Mouse (Mus musculus) midbrain, embryonic 15.5 days (tissue): Measurements from ENCODE around the gene Pea15a. TPM values are rescaled to one million over a fixed set of nuclear protein-coding genes. Genes with fewer than 3 reads are reported as not detected.
A peak's percentile ranks its signal among the peaks of the same experiment; 100 is the strongest.

Experiments
- ATAC-seq: fragments of 200-750 bp; cut with Nextera tagmentation; replicated peaks from 2 replicates; pipeline ENCODE4 v1.8.0; 2017; ENCODE audit warnings: moderate TSS enrichment
- H3K27ac ChIP-seq: fragments of 300-500 bp; sonication (generic); 2 replicates; pipeline ENCODE4 v1.5.1; 2015; ENCODE audit warnings: mild to moderate bottlenecking, inconsistent platforms
- H3K27me3 ChIP-seq: fragments of 300-500 bp; sonication (generic); replicated peaks from 2 replicates; pipeline ENCODE4 v1.6.1; 2015; ENCODE audit warnings: inconsistent platforms
- H3K36me3 ChIP-seq: fragments of 300-500 bp; sonication (generic); replicated peaks from 2 replicates; pipeline ENCODE4 v1.6.1; 2015; ENCODE audit warnings: inconsistent platforms
- H3K4me1 ChIP-seq: fragments of 300-500 bp; sonication (generic); 2 replicates; pipeline ENCODE4 v1.6.1; 2015; ENCODE audit warnings: inconsistent platforms
- H3K4me2 ChIP-seq: fragments of 300-500 bp; sonication (generic); 2 replicates; pipeline ENCODE4 v1.6.1; 2015; ENCODE audit warnings: inconsistent platforms, mild to moderate bottlenecking, moderate library complexity
- H3K4me3 ChIP-seq: fragments of 300-500 bp; sonication (generic); 2 replicates; pipeline ENCODE4 v1.5.1; 2015; ENCODE audit warnings: mild to moderate bottlenecking, inconsistent platforms
- H3K9ac ChIP-seq: fragments of 300-500 bp; sonication (generic); 2 replicates; pipeline ENCODE4 v1.6.1; 2015; ENCODE audit warnings: mild to moderate bottlenecking, inconsistent platforms
- H3K9me3 ChIP-seq: fragments of 300-500 bp; sonication (generic); 2 replicates; pipeline ENCODE4 v1.6.1; 2016; ENCODE audit warnings: inconsistent platforms
- WGBS: fragments of 180-500 bp; shearing (Covaris S2); methylation state at CpG from one replicate; pipeline ENCODE4 v1.1.7; 2015; ENCODE audit warnings: mixed read lengths; 5-methylcytosine and 5-hydroxymethylcytosine counted together
- polyA plus RNA-seq: library from polyadenylated mRNA; unstranded; fragments of >200 nt; fragmentation: Nextera tagmentation; extraction: Ambion mirVana; gene quantifications from 2 replicates; pipeline ENCODE4 v1.2.1, GENCODE M21; 2015

Pea15a gene
- polyA plus RNA-seq, 1 experiment from 2014 or later = 437 TPM

DNA sequence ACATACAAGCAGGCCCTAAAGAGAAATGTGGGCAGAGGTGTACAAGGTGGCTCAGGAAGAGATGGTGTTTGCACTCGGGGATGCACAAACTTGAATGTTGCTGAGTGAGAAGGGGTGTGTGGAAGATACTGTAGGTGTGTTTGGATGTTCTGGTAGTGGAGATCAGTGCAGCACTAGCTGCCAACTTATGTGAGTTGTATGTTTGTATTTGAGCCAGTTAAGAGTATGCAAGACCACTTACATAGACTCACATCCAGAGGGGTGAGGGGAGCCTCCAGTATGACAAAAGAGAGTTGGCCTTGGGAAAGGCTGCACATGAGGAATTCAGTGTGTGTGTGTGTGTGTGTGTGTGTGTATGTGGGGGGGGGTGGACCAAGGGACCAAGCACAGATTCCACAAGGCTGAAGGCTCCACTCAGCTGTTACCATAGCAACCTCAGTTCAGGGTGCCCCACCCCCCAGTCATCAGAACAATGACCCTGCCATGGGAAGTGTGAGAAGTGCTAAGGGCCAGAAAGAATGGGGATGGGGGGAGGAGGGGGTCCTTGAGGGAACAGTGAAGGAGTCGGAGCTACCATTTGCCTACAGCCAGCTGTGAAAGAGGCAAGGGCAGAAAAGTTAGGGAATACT, 3.6 kb downstream of the Pea15a start:
- Histone ChIP-seq H3K27ac (peak overlapping the region; percentile 96), H3K36me3 (peaks cover 9% of the 10 kb centered on the region; the same call in 1 of the 2 replicates), H3K27me3 (no peaks in the 10 kb centered on the region), H3K4me3 (peak overlapping the region; percentile 89; the same call in 1 of the 2 replicates), H3K9me3 (no peaks in the 10 kb centered on the region), H3K4me2 (peak overlapping the region; percentile 83), H3K4me1 (peaks cover 75% of the 10 kb centered on the region), H3K9ac (peak overlapping the region; percentile 97; the same call in 1 of the 2 replicates)
- WGBS = 3% methylated on average over 2 of the region's 2 CpGs
- 0 out of 2 replicates have a peak, but pooled peaks have one; percentile 0 for ATAC-seq

DNA sequence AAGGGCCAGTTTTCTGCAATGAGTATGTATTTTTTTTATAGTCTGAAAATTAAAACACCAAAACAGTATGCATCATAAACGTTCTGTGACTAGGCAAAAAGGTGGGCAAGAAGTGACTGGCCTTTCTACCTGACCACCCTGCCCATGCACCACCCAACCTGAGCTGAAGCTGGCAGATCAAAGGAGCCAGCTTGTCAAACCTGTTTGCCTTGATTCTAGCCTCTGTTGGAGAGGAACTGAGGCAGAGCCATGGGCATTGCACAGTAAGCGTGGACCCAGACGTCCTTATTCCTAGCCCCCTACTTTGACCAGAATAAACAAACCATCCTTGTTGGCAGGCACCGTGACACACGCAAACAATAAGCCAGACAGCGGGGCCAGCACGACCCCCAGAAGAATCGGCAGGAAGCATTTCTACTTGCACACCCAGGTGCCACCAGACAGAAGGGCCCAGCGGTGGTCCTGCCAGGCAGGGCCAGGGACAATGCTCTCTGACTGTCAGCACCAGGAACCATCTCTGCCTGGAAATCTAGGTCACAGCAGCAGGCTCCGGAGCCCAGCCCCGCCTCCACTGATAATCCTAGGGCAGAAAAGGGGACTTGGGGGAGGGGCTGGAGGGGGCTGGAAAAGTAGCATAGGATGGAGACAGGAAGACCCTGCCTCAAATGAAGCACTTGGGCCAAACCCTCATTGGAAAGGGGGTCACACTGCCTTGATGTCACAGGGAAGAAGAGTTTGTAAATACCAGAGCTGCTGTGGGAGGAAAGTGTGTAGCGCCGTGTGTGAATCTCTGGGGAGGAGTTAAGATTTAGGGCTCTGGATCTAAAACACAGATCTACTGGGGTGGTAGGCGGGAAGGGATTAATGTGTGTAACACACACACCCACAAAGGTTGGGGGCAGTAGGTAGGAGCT, 4.4 kb downstream of the Pea15a start:
- H3K27ac ChIP-seq = peak overlapping the region; percentile 96
- no peaks in the 10 kb centered on the region for H3K27me3 ChIP-seq
- 4% methylated on average over 14 of the region's 14 CpGs for WGBS
- H3K9ac ChIP-seq = peak overlapping the region; percentile 24
- no peaks in the 10 kb centered on the region for H3K9me3 ChIP-seq
- ATAC-seq = no peak
- peaks cover 17% of the 10 kb centered on the region; the same call in 1 of the 2 replicates for H3K36me3 ChIP-seq
- H3K4me1 ChIP-seq = peaks cover 71% of the 10 kb centered on the region
- peak overlapping the region; percentile 11 for H3K4me3 ChIP-seq
- H3K4me2 ChIP-seq = peak overlapping the region; percentile 83

GRCm38 (mm10) chr1:172200871-172201447, 5.6 kb downstream of the Pea15a start:
- H3K4me2 ChIP-seq = peak overlapping the region; percentile 83
- H3K36me3 ChIP-seq = peaks cover 28% of the 10 kb centered on the region; the same call in 1 of the 2 replicates
- no peaks in the 10 kb centered on the region for H3K27me3 ChIP-seq
- H3K9ac ChIP-seq = peak overlapping the region; percentile 38; the same call in 1 of the 2 replicates
- H3K27ac ChIP-seq = peak overlapping the region; percentile 96
- ATAC-seq = peak; percentile 76
- peak overlapping the region; percentile 15 for H3K4me3 ChIP-seq
- no peaks in the 10 kb centered on the region for H3K9me3 ChIP-seq
- peaks cover 66% of the 10 kb centered on the region for H3K4me1 ChIP-seq
- 11% methylated on average over 7 of the region's 7 CpGs for WGBS

GRCm38 (mm10) chr1:172200161-172200560, 6.4 kb downstream of the Pea15a start:
- H3K9me3 ChIP-seq = no peaks in the 10 kb centered on the region
- WGBS = 72% methylated on average over 5 of the region's 5 CpGs
- H3K9ac ChIP-seq = peak overlapping the region; percentile 4; the same call in 1 of the 2 replicates
- peaks cover 62% of the 10 kb centered on the region for H3K4me1 ChIP-seq
- no peaks in the 10 kb centered on the region for H3K27me3 ChIP-seq
- peaks cover 35% of the 10 kb centered on the region; the same call in 1 of the 2 replicates for H3K36me3 ChIP-seq
- H3K4me3 ChIP-seq = no peak overlapping the region
- peak overlapping the region; percentile 83 for H3K4me2 ChIP-seq
- H3K27ac ChIP-seq = peak overlapping the region; percentile 96
- no peak for ATAC-seq

- Histone ChIP-seq H3K36me3 (peaks cover 35% of the 10 kb centered on the region; the same call in 1 of the 2 replicates), H3K4me1 (peaks cover 50% of the 10 kb centered on the region), H3K4me2 (no peak overlapping the region), H3K9ac (no peak overlapping the region), H3K4me3 (no peak overlapping the region), H3K27me3 (no peaks in the 10 kb centered on the region), H3K27ac (no peak overlapping the region), H3K9me3 (no peaks in the 10 kb centered on the region)
- no peak for ATAC-seq
- 82% methylated on average over 4 of the region's 4 CpGs for WGBS
These were observed 7.6 kb downstream of the Pea15a start for GRCm38 (mm10) chr1:172198996-172199395.

DNA sequence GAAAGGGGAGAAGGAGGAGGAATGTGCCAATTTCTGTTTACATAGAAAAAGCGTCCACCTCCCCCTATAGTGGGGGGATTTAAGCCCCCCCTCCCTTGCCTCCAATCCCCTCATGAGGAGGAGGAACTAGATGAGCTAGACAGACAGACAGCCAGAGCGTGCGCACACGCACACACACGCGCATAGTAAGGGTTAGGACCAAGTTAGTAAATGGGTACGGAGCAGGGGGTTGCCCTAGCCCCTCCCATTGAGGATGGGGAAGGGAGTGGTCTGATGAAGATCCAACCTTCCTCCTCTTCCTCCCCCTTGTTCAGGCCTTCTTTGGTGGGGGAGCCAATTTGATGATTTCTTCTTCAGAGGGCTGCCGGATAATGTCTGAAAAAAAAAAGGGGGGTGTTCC, 8.3 kb downstream of the Pea15a start:
- no peaks in the 10 kb centered on the region for H3K9me3 ChIP-seq
- no peak overlapping the region for H3K27ac ChIP-seq

GRCm38 (mm10) chr1:172197851-172198250, 8.8 kb downstream of the Pea15a start:
- Histone ChIP-seq H3K4me3 (no peak overlapping the region), H3K9ac (no peak overlapping the region), H3K4me1 (peaks cover 39% of the 10 kb centered on the region), H3K9me3 (no peaks in the 10 kb centered on the region), H3K4me2 (no peak overlapping the region), H3K36me3 (peaks cover 35% of the 10 kb centered on the region; the same call in 1 of the 2 replicates), H3K27ac (no peak overlapping the region), H3K27me3 (no peaks in the 10 kb centered on the region)
- ATAC-seq = no peak
- WGBS = 80% methylated on average over 5 of the region's 5 CpGs

More for the DNA sequence above, 8.3 kb downstream of the Pea15a start:
- H3K4me3 ChIP-seq = no peak overlapping the region
- peaks cover 35% of the 10 kb centered on the region; the same call in 1 of the 2 replicates for H3K36me3 ChIP-seq
- ATAC-seq = no peak
- H3K27me3 ChIP-seq = no peaks in the 10 kb centered on the region
- H3K9ac ChIP-seq = no peak overlapping the region
- no peak overlapping the region for H3K4me2 ChIP-seq
- peaks cover 44% of the 10 kb centered on the region for H3K4me1 ChIP-seq
- 85% methylated on average over 8 of the region's 8 CpGs for WGBS

- no peak overlapping the region for H3K4me3 ChIP-seq
These were observed 9.5 kb downstream of the Pea15a start for GRCm38 (mm10) chr1:172197146-172197545.

DNA sequence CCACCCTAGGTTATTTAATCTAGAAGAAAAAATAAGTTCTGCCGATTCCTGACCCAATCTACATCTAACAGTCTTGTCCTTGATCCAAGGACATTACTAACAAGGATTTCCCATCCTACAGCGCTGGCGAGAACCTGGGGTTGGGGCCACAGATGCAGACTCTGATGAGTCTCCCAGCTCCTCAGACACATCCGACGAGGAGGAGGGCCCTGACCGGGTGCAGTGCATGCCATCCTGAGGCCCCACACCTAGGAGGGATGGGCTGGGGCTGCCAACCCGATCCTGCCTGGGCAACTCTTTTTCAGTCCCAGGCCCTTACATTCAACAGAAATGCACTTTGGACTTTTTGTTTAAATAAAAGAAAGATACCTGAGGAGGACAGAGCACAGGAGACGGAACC, 12.2 kb downstream of the Pea15a start:
- WGBS = 77% methylated on average over 8 of the region's 8 CpGs
- peaks cover 39% of the 10 kb centered on the region; the same call in 1 of the 2 replicates for H3K36me3 ChIP-seq
- no peak for ATAC-seq
- H3K9me3 ChIP-seq = no peaks in the 10 kb centered on the region
- H3K4me2 ChIP-seq = no peak overlapping the region
- no peak overlapping the region for H3K4me3 ChIP-seq
- peaks cover 5% of the 10 kb centered on the region; the same call in 1 of the 2 replicates for H3K4me1 ChIP-seq
- H3K9ac ChIP-seq = no peak overlapping the region
- no peak overlapping the region for H3K27ac ChIP-seq
- no peaks in the 10 kb centered on the region for H3K27me3 ChIP-seq

More at GRCm38 (mm10) chr1:172197146-172197545, 9.5 kb downstream of the Pea15a start:
- ATAC-seq = no peak
- H3K9ac ChIP-seq = no peak overlapping the region
- peaks cover 32% of the 10 kb centered on the region for H3K4me1 ChIP-seq
- no peaks in the 10 kb centered on the region for H3K9me3 ChIP-seq
- no peaks in the 10 kb centered on the region for H3K27me3 ChIP-seq
- 87% methylated on average over 3 of the region's 3 CpGs for WGBS
- H3K27ac ChIP-seq = no peak overlapping the region; the same call in 1 of the 2 replicates
- H3K36me3 ChIP-seq = peaks cover 38% of the 10 kb centered on the region; the same call in 1 of the 2 replicates
- no peak overlapping the region for H3K4me2 ChIP-seq

DNA sequence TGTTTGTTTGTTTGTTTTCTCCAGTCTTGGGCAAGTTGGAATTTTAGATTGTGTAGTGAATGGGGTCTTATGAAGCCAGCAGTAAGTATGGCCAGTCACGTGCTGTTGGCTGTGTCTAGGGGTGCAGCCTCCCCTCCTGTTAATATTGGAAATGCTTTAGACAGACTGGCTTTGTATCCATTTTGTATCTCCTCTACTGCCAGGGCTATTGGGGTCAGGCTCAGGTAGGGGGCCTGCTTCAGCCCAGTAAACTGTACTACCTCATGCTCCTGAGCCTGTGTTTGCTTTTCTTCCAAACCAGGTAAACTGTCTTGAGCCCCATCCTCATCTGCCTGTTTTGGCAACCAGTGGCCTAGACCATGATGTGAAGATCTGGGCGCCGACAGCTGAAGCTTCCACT, 14.4 kb downstream of the Pea15a start:
- Histone ChIP-seq H3K36me3 (peaks cover 25% of the 10 kb centered on the region; the same call in 1 of the 2 replicates), H3K27ac (no peak overlapping the region), H3K9ac (no peak overlapping the region), H3K4me1 (0 out of 2 replicates have a peak, but pooled peaks cover 4% of the 10 kb centered on the region), H3K27me3 (no peaks in the 10 kb centered on the region), H3K4me3 (no peak overlapping the region), H3K4me2 (no peak overlapping the region), H3K9me3 (no peaks in the 10 kb centered on the region)
- ATAC-seq = no peak
- 95% methylated on average over 3 of the region's 3 CpGs for WGBS

DNA sequence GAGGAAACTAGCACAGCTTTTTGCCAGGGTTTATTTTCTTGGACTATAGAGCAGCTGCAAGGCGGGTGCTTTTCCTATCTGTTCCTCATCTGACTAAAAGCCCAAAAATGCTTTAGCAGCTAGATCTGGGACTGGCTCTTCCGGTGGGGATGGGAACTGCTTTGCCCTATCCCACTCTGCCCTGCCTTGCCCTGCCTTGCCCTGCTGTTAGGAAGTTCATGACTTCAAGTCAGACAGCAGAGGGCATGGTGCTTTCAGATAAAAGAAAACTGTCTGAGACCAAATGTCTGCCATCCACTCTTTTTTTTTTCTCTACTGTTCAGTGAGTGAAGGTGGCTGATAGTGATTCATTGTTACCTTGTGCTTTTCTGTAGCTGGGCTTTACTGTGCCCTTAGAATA, 15.0 kb downstream of the Pea15a start:
- no peak overlapping the region for H3K27ac ChIP-seq
- 0 out of 2 replicates have a peak, but pooled peaks cover 4% of the 10 kb centered on the region for H3K4me1 ChIP-seq
- ATAC-seq = no peak
- no peak overlapping the region for H3K4me3 ChIP-seq
- WGBS = 92% methylated on average over 2 of the region's 2 CpGs
- no peak overlapping the region for H3K4me2 ChIP-seq
- no peak overlapping the region for H3K9ac ChIP-seq
- H3K27me3 ChIP-seq = no peaks in the 10 kb centered on the region
- no peaks in the 10 kb centered on the region for H3K9me3 ChIP-seq
- H3K36me3 ChIP-seq = peaks cover 27% of the 10 kb centered on the region; the same call in 1 of the 2 replicates

DNA sequence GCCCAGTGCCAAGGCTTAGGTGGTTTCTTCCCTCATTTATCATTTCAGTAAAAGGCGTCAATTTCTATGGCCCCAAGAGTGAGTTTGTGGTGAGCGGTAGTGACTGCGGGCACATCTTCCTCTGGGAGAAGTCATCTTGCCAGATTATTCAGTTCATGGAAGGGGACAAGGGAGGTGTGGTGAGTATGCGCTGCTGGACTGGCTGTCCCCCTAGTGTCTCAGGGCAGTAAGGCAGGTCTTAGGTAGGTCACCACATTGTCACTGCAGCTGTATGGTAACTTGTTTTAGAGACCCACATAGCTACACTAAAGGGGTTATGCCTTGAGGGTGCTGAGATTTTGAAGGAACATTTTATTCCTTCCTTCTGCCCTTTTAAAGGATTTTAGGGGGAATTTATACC, 17.7 kb downstream of the Pea15a start:
- no peak overlapping the region for H3K27ac ChIP-seq
- H3K4me3 ChIP-seq = no peak overlapping the region
- WGBS = 48% methylated on average over 4 of the region's 4 CpGs
- no peaks in the 10 kb centered on the region for H3K9me3 ChIP-seq
- peaks cover 15% of the 10 kb centered on the region; the same call in 1 of the 2 replicates for H3K36me3 ChIP-seq
- no peak for ATAC-seq
- no peaks in the 10 kb centered on the region for H3K4me1 ChIP-seq
- H3K27me3 ChIP-seq = no peaks in the 10 kb centered on the region
- no peak overlapping the region for H3K9ac ChIP-seq
- H3K4me2 ChIP-seq = no peak overlapping the region
